20 mouse cellular contexts compared by ENCODE assay signal in genomic region chr1:159861782-159862474, GRCm38 (mm10).
"Had no signal": no experiment of that assay in that cellular context is flagged by ENCODE, and none has a peak within 500 bp of the region (broad histone marks: within the 10 kb centered on the region; RNA-seq: fewer than 3 reads in every experiment).

No protein-coding gene starts in this region.

- H3K36me3 ChIP-seq: limb, embryonic 15.5 days; midbrain, embryonic 12.5 days; neural tube, embryonic 13.5 days had no signal

- H3K9ac ChIP-seq: limb, embryonic 15.5 days; liver, embryonic 14.5 days; liver, postnatal 0 days; lung, embryonic 14.5 days; midbrain, embryonic 12.5 days; neural tube, embryonic 13.5 days had no signal

- H3K27me3 ChIP-seq: limb, embryonic 15.5 days; neural tube, embryonic 13.5 days had no signal

- H3K27ac ChIP-seq: limb, embryonic 15.5 days; liver, embryonic 14.5 days; macrophage; midbrain, embryonic 12.5 days; neural tube, embryonic 13.5 days had no signal

- ATAC-seq: liver, postnatal 0 days; lung, postnatal 0 days; midbrain, embryonic 16.5 days had no signal

- H3K4me1 ChIP-seq: limb, embryonic 15.5 days had no signal

- H3K9me3 ChIP-seq: limb, embryonic 15.5 days; midbrain, embryonic 12.5 days; neural tube, embryonic 13.5 days had no signal

- H3K4me3 ChIP-seq: limb, embryonic 15.5 days; midbrain, embryonic 12.5 days; neural tube, embryonic 13.5 days had no signal

- DNase-seq: kidney, adult 8-10 months; kidney, postnatal 14 days; kidney, postnatal 4 days; left cerebral cortex, postnatal 4 days; liver, postnatal 0 days; lung, embryonic 14.5 days; retina, postnatal 1 day; right cerebral cortex, postnatal 25 days; spleen, adult 18-20 months; thymus, adult 2 months; thymus, postnatal 14 days; thymus, postnatal 4 days had no signal

- H3K4me2 ChIP-seq: limb, embryonic 15.5 days; liver, embryonic 11.5 days; lung, embryonic 14.5 days; midbrain, embryonic 12.5 days; neural tube, embryonic 13.5 days had no signal
